Mouse (Mus musculus): ENCODE results near the gene Gulp1. TPM values are rescaled to one million over a fixed set of nuclear protein-coding genes. Genes with fewer than 3 reads are reported as not detected.

The Gulp1 gene
- polyA plus RNA-seq, 1 experiment from 2014 or later: 22.4 TPM

GRCm38 (mm10) chr1:44803594-44804372, 252.5 kb downstream of the Gulp1 start:
- WGBS: 78% methylated on average over 4 of the region's 4 CpGs
- DNase-seq (ENCODE audit: low spot score) (no peak), ATAC-seq (ENCODE audit: insufficient read depth, low FRiP score, low TSS enrichment) (no peak)
- no peak overlapping the region for H3K9ac ChIP-seq (ENCODE audit: low read length)
- H3K4me2 ChIP-seq (ENCODE audit: low read depth): no peak overlapping the region
- no peak overlapping the region for H3K27ac ChIP-seq (ENCODE audit: low read depth, low read length)
- H3K36me3 ChIP-seq (ENCODE audit: control insufficient read depth, insufficient read depth, low read length): no peaks in the 10 kb centered on the region
- H3K4me3 ChIP-seq (ENCODE audit: low read depth, low read length): no peak overlapping the region
- H3K27me3 ChIP-seq (ENCODE audit: control insufficient read depth, insufficient read depth, low read length): no peaks in the 10 kb centered on the region
- no peaks in the 10 kb centered on the region for H3K9me3 ChIP-seq (ENCODE audit: control insufficient read depth, low read length)
- H3K4me1 ChIP-seq (ENCODE audit: control insufficient read depth, insufficient read depth, low read length): no peaks in the 10 kb centered on the region

DNA sequence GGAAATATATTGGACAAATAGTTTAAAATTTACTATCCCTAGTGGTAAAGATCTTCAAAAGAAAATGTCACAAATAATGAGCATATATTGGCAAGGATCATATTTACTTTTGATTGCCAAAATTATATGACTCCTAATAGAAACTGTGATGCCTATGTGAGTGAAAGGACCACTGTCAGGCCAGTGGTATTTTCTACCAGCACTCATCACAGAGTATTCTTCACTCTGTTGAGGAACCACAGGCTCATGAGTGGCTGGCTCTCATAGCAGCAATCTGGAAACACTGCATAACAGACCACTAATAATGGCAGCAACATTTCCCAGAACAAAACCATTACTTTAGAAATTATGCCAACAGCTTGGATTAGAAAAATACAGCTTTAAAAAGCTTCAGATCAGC, 255.1 kb downstream of the Gulp1 start:
- H3K27me3 ChIP-seq (ENCODE audit: control insufficient read depth, insufficient read depth, low read length): no peaks in the 10 kb centered on the region
- H3K9me3 ChIP-seq (ENCODE audit: control insufficient read depth, low read length): no peaks in the 10 kb centered on the region
- DNase-seq (ENCODE audit: low spot score) (no peak), ATAC-seq (ENCODE audit: insufficient read depth, low FRiP score, low TSS enrichment) (no peak)
- no peak overlapping the region for H3K4me2 ChIP-seq (ENCODE audit: low read depth)
- no peaks in the 10 kb centered on the region for H3K4me1 ChIP-seq (ENCODE audit: control insufficient read depth, insufficient read depth, low read length)
- no peak overlapping the region for H3K27ac ChIP-seq (ENCODE audit: low read depth, low read length)
- no peak overlapping the region for H3K9ac ChIP-seq (ENCODE audit: low read length)
- H3K4me3 ChIP-seq (ENCODE audit: low read depth, low read length): no peak overlapping the region
- no peaks in the 10 kb centered on the region for H3K36me3 ChIP-seq (ENCODE audit: control insufficient read depth, insufficient read depth, low read length)

GRCm38 (mm10) chr1:44810336-44810735, 259.0 kb downstream of the Gulp1 start:
- Histone ChIP-seq H3K4me2 (ENCODE audit: low read depth) (no peak overlapping the region), H3K9ac (ENCODE audit: low read length) (no peak overlapping the region), H3K4me3 (ENCODE audit: low read depth, low read length) (no peak overlapping the region), H3K9me3 (ENCODE audit: control insufficient read depth, low read length) (no peaks in the 10 kb centered on the region), H3K27ac (ENCODE audit: low read depth, low read length) (no peak overlapping the region), H3K4me1 (ENCODE audit: control insufficient read depth, insufficient read depth, low read length) (no peaks in the 10 kb centered on the region), H3K27me3 (ENCODE audit: control insufficient read depth, insufficient read depth, low read length) (no peaks in the 10 kb centered on the region), H3K36me3 (ENCODE audit: control insufficient read depth, insufficient read depth, low read length) (no peaks in the 10 kb centered on the region)
- ATAC-seq (ENCODE audit: insufficient read depth, low FRiP score, low TSS enrichment) (no peak), DNase-seq (ENCODE audit: low spot score) (no peak)
- 74% methylated on average over 2 of the region's 2 CpGs for WGBS

- no peaks in the 10 kb centered on the region for H3K4me1 ChIP-seq (ENCODE audit: control insufficient read depth, insufficient read depth, low read length)
- ATAC-seq (ENCODE audit: insufficient read depth, low FRiP score, low TSS enrichment): no peak
- H3K27ac ChIP-seq (ENCODE audit: low read depth, low read length): no peak overlapping the region
- no peaks in the 10 kb centered on the region for H3K27me3 ChIP-seq (ENCODE audit: control insufficient read depth, insufficient read depth, low read length)
- no peak overlapping the region for H3K9ac ChIP-seq (ENCODE audit: low read length)
- no peaks in the 10 kb centered on the region for H3K9me3 ChIP-seq (ENCODE audit: control insufficient read depth, low read length)
- no peaks in the 10 kb centered on the region for H3K36me3 ChIP-seq (ENCODE audit: control insufficient read depth, insufficient read depth, low read length)
- H3K4me2 ChIP-seq (ENCODE audit: low read depth): no peak overlapping the region
- DNase-seq (ENCODE audit: low spot score): no peak
- 88% methylated on average over 4 of the region's 4 CpGs for WGBS
- H3K4me3 ChIP-seq (ENCODE audit: low read depth, low read length): no peak overlapping the region
These were observed 282.6 kb downstream of the Gulp1 start for GRCm38 (mm10) chr1:44833934-44834333.

Data from neural tube, embryonic 11.5 days (tissue).